ENCODE assay signal across 25 mouse cellular contexts in the genomic region with DNA sequence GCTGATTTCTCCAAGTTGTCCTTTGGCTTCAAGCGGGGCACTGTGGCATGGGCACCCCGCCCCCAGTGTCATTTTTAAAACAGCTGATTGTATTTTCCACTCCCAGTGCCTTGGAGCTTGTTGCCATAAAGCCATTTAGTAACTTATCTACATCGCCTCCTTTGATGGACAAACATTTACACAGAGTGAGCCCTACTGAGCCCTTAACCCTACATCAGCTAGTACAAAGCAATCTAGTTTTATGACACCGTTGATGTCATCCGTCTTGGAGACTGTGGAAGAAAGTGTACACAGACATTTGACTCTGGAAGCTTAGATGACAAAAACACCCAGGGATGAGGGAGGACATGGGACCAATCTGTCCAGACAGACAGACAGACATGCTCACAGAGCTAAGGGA.
"Had no signal": no experiment of that assay in that cellular context is flagged by ENCODE, and none has a peak within 500 bp of the region (broad histone marks: within the 10 kb centered on the region; RNA-seq: fewer than 3 reads in every experiment).

No protein-coding gene starts in this region.

- ATAC-seq: forebrain, postnatal 0 days; hindbrain, postnatal 0 days had no signal

- H3K4me2 ChIP-seq: heart, embryonic 11.5 days; heart, embryonic 13.5 days; heart, embryonic 15.5 days; hindbrain, embryonic 13.5 days; hindbrain, embryonic 15.5 days; kidney, embryonic 15.5 days; limb, embryonic 12.5 days; liver, embryonic 11.5 days; liver, embryonic 13.5 days had no signal

- DNase-seq: forebrain, postnatal 0 days; gastrocnemius, postnatal 14 days; gastrocnemius, postnatal 36 days; heart, adult 2 months; heart, postnatal 14 days; heart, postnatal 36 days; kidney, adult 11 months; kidney, adult 2 months; kidney, adult 9 months; kidney, postnatal 14 days; kidney, postnatal 36 days; layer of hippocampus, postnatal 36 days; liver; liver, embryonic 13.5 days had no signal

- H3K4me1 ChIP-seq: heart, embryonic 15.5 days; hindbrain, embryonic 13.5 days; limb, embryonic 10.5 days; liver, embryonic 13.5 days had no signal

- H3K27me3 ChIP-seq: heart, embryonic 13.5 days; heart, embryonic 15.5 days; hindbrain, embryonic 13.5 days; hindbrain, embryonic 15.5 days; kidney, embryonic 15.5 days; liver, embryonic 13.5 days had no signal

- H3K27ac ChIP-seq: heart, adult 2 months; heart, embryonic 13.5 days; heart, embryonic 15.5 days; hindbrain, embryonic 13.5 days; hindbrain, embryonic 15.5 days; hindbrain, postnatal 0 days; kidney, embryonic 15.5 days; kidney, postnatal 0 days; limb, embryonic 10.5 days; limb, embryonic 12.5 days; liver, embryonic 13.5 days had no signal

- H3K9me3 ChIP-seq: heart, embryonic 15.5 days; hindbrain, embryonic 13.5 days; hindbrain, embryonic 15.5 days; kidney, embryonic 15.5 days; limb, embryonic 10.5 days; liver, embryonic 13.5 days had no signal

- H3K36me3 ChIP-seq: heart, embryonic 13.5 days; heart, embryonic 15.5 days; hindbrain, embryonic 13.5 days; hindbrain, embryonic 15.5 days; kidney, embryonic 15.5 days; limb, embryonic 10.5 days; limb, embryonic 12.5 days; liver, embryonic 13.5 days had no signal

- H3K9ac ChIP-seq: forebrain, postnatal 0 days; heart, embryonic 13.5 days; heart, embryonic 15.5 days; hindbrain, embryonic 13.5 days; hindbrain, embryonic 15.5 days; kidney, embryonic 15.5 days; limb, embryonic 12.5 days; liver, embryonic 13.5 days had no signal

- H3K4me3 ChIP-seq: heart, adult 2 months; heart, embryonic 13.5 days; heart, embryonic 15.5 days; hindbrain, embryonic 13.5 days; hindbrain, embryonic 15.5 days; kidney, embryonic 15.5 days; limb, embryonic 10.5 days; limb, embryonic 12.5 days; liver, embryonic 13.5 days had no signal
